Mouse (Mus musculus): Measurements from ENCODE around the gene Gng3. TPM values are rescaled to one million over a fixed set of nuclear protein-coding genes. Genes with fewer than 3 reads are reported as not detected.

Gene Gng3
- polyA plus RNA-seq, 1 experiment: not detected

- TF ChIP-seq GATA1 (IDR thresholded peaks at IDR 0.05; ENCODE audit: low read length): no peak
Observed at GRCm38 (mm10) chr19:8821146-8821545, 17.8 kb downstream of the Gng3 start.

- TF ChIP-seq GATA1 (IDR thresholded peaks at IDR 0.05; ENCODE audit: low read length): no peak
Observed at GRCm38 (mm10) chr19:8820424-8820956, 18.5 kb downstream of the Gng3 start.

- TF ChIP-seq GATA1 (IDR thresholded peaks at IDR 0.05; ENCODE audit: low read length): no peak
Observed at GRCm38 (mm10) chr19:8819596-8820423, 19.2 kb downstream of the Gng3 start, which contains the start of gene Hnrnpul2. Gene Hnrnpul2 (plus strand): TSS chr19:8820010.

GRCm38 (mm10) chr19:8818801-8819595, 20.0 kb downstream of the Gng3 start, which contains the start of gene Ttc9c:
Gene Ttc9c (minus strand): TSS chr19:8819333.
- no peak for TF ChIP-seq GATA1 (IDR thresholded peaks at IDR 0.05; ENCODE audit: low read length)

- no peak for TF ChIP-seq GATA1 (IDR thresholded peaks at IDR 0.05; ENCODE audit: low read length)
Observed at GRCm38 (mm10) chr19:8818301-8818798, 20.6 kb downstream of the Gng3 start.

- no peak for TF ChIP-seq GATA1 (IDR thresholded peaks at IDR 0.05; ENCODE audit: low read length)
Observed at GRCm38 (mm10) chr19:8817001-8817400, 22.0 kb downstream of the Gng3 start.

- no peak for TF ChIP-seq GATA1 (IDR thresholded peaks at IDR 0.05; ENCODE audit: low read length)
Observed at GRCm38 (mm10) chr19:8815812-8816211, 23.2 kb downstream of the Gng3 start.

- TF ChIP-seq GATA1 (IDR thresholded peaks at IDR 0.05; ENCODE audit: low read length): no peak
Observed at GRCm38 (mm10) chr19:8806810-8807209, 32.2 kb downstream of the Gng3 start.

GRCm38 (mm10) chr19:8803879-8804660, 34.9 kb downstream of the Gng3 start:
- TF ChIP-seq GATA1 (IDR thresholded peaks at IDR 0.05; ENCODE audit: low read length): no peak

GRCm38 (mm10) chr19:8803204-8803780, 35.7 kb downstream of the Gng3 start:
- TF ChIP-seq GATA1 (IDR thresholded peaks at IDR 0.05; ENCODE audit: low read length): no peak

GRCm38 (mm10) chr19:8802130-8802821, 36.7 kb downstream of the Gng3 start, which contains the start of gene Zbtb3:
Gene Zbtb3 (plus strand): TSS chr19:8802555.
- TF ChIP-seq GATA1 (IDR thresholded peaks at IDR 0.05; ENCODE audit: low read length): no peak

GRCm38 (mm10) chr19:8798947-8799315, 40.1 kb downstream of the Gng3 start:
- no peak for TF ChIP-seq GATA1 (IDR thresholded peaks at IDR 0.05; ENCODE audit: low read length)

- TF ChIP-seq GATA1 (IDR thresholded peaks at IDR 0.05; ENCODE audit: low read length): no peak
Observed at GRCm38 (mm10) chr19:8798264-8798946, 40.6 kb downstream of the Gng3 start, which contains the start of gene Polr2g. Gene Polr2g (minus strand): TSS chr19:8798577.

Data from G1E-ER4 (cell line).